Mouse (Mus musculus) lung, adult 2 months (tissue): ENCODE measurements around the gene Lrrc37a. TPM values are rescaled to one million over a fixed set of nuclear protein-coding genes. Genes with fewer than 3 reads are reported as not detected.
"Not testable (repeated sequence)": the region's sequence is repeated elsewhere in the genome, so short reads cannot be mapped to it uniquely, and the experiment has no call there.

Experiments used
- DNase-seq: peaks from one replicate; pipeline ENCODE4 v3.0.0; 2022
- H3K4me1 ChIP-seq: fragments of 200-500 bp; 2 replicates; pipeline ENCODE4 v1.6.1; 2011; ENCODE audit warnings: low read length; ENCODE audit not compliant: control insufficient read depth, insufficient read depth
- H3K4me3 ChIP-seq: fragments of 200-500 bp; replicated peaks from 2 replicates; pipeline ENCODE3; 2011; ENCODE audit warnings: low read depth, mild to moderate bottlenecking, control low read depth, low read length; ENCODE audit errors: extremely low read depth
- CTCF ChIP-seq: fragments of 200-500 bp; IDR thresholded peaks from 2 replicates; pipeline ENCODE4 v1.5.1; 2011; ENCODE audit warnings: mild to moderate bottlenecking, low read length, control low read depth; ENCODE audit not compliant: insufficient read depth
- POLR2A ChIP-seq: fragments of 200-500 bp; IDR thresholded peaks from 2 replicates; pipeline ENCODE4 v1.6.1; 2011; ENCODE audit warnings: low read depth, mild to moderate bottlenecking, control low read depth, low read length, borderline replicate concordance; ENCODE audit errors: extremely low read depth
- WGBS: fragments of 180-500 bp; shearing (Covaris S2); methylation state at CpG from one replicate; pipeline ENCODE4 v1.1.7; 2018; 5-methylcytosine and 5-hydroxymethylcytosine counted together
- polyA plus RNA-seq: library from polyadenylated mRNA; depleted of rRNA; stranded (reverse); fragments of >200 nt; gene quantifications from 2 replicates; pipeline ENCODE4 v1.2.3, GENCODE M21; 2012

The Lrrc37a gene
- polyA plus RNA-seq, 1 experiment: not detected

GRCm38 (mm10) chr11:103413516-103413915 lies 90.9 kb downstream of the Lrrc37a start:
- 79% methylated on average over 1 of the region's 1 CpGs for WGBS
- H3K4me1 ChIP-seq: peaks cover 5% of the 10 kb centered on the region
- TF ChIP-seq POLR2A (no peak), CTCF (no peak)
- DNase-seq: no peak
- H3K4me3 ChIP-seq: no peak overlapping the region

GRCm38 (mm10) chr11:103412950-103413423 lies 91.4 kb downstream of the Lrrc37a start:
- TF ChIP-seq POLR2A (no peak), CTCF (no peak)
- no peak for DNase-seq
- Histone ChIP-seq H3K4me3 (peak overlapping the region; percentile 75), H3K4me1 (peaks cover 5% of the 10 kb centered on the region)
- 3% methylated on average over 14 of the region's 14 CpGs for WGBS

- peak; percentile 93 for DNase-seq
- TF ChIP-seq POLR2A (peak; percentile 77; the same call in 1 of the 2 replicates), CTCF (no peak)
- under 1% methylated on average over 67 of the region's 67 CpGs for WGBS
- Histone ChIP-seq H3K4me1 (peaks cover 5% of the 10 kb centered on the region), H3K4me3 (peak within 1 kb of the TSS; percentile 90)
Measured at GRCm38 (mm10) chr11:103411981-103412949, 92.1 kb downstream of the Lrrc37a start, which contains the start of gene Plekhm1. Gene Plekhm1 (minus strand): TSS chr11:103412687.

DNA sequence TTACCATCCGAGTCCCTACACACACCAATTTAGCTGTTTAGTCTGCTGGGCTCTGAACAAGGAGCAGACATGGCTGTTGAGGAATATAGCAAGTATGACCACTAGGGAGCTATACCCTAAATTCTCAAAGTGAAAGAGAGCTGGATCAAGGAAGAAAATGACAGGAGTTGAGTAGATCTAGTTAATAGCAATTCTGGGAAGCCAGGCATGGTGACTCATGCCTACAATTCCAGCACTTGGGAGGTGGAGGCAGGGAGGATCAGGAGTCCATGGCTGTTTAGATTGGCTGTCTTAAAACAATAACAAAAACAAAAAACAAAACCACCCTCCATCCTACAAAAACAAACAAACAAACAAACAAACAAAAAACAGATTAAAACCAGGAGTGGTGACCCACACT lies 93.1 kb downstream of the Lrrc37a start:
- peaks cover 7% of the 10 kb centered on the region for H3K4me1 ChIP-seq
- no peak for TF ChIP-seq CTCF
- H3K4me3 ChIP-seq: no peak overlapping the region
- DNase-seq: no peak
- 88% methylated on average over 1 of the region's 1 CpGs for WGBS

DNA sequence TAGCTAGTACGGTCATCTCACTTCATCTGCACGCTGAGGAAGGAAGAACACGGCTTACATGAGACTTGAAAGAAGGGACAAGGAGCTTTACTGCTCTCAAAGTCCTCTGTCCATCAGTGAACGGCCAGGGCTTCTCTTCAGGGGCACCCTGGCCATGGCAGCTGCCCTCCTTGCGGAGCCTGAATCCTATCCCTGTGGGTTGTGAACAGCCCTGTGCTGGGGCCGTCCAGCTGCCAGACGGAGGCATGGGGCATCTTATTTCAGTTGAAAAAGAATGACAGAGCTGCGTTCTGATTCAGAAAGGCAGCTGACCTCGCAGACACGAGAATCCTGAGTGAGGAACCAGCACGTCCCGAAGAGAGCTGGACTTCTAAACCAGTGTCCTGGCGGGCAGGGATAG lies 95.5 kb downstream of the Lrrc37a start:
- Histone ChIP-seq H3K4me3 (no peak overlapping the region), H3K4me1 (peaks cover 8% of the 10 kb centered on the region)
- DNase-seq: no peak
- TF ChIP-seq POLR2A (no peak), CTCF (no peak)
- WGBS: 91% methylated on average over 13 of the region's 13 CpGs

- not testable (repeated sequence) for H3K4me3 ChIP-seq, DNase-seq, H3K4me1 ChIP-seq
- WGBS: 43% methylated on average over 5 of the region's 5 CpGs
Measured at GRCm38 (mm10) chr11:103407136-103407535, 97.3 kb downstream of the Lrrc37a start.

- H3K4me1 ChIP-seq: peaks cover 8% of the 10 kb centered on the region
- no peak overlapping the region for H3K4me3 ChIP-seq
- TF ChIP-seq CTCF: no peak
- TF ChIP-seq POLR2A: no peak
- DNase-seq: peak; percentile 49
- 44% methylated on average over 7 of the region's 7 CpGs for WGBS
Measured at GRCm38 (mm10) chr11:103406551-103406950, 97.8 kb downstream of the Lrrc37a start.

DNA sequence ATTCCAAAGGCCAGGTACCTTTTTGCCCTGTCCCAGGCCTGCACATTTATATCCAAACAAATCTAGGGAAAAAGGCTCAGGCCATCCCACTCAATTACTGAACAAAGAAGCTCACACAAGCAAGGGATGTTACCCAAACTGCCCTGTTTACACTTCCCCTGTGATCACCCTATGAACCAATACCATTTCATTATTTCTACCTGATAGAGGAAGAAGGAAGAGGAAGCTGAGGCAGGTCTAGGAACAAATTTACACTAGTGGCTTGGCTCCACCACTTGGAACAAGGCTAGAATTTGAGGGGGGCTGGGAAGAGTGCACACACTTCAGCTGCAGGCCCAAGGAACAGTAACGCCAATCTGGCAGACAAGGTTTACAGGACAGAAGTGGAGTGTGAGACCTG lies 98.6 kb downstream of the Lrrc37a start:
- TF ChIP-seq POLR2A (no peak), CTCF (no peak)
- no peak overlapping the region for H3K4me3 ChIP-seq
- 59% methylated on average over 1 of the region's 1 CpGs for WGBS

GRCm38 (mm10) chr11:103404618-103405017 lies 99.8 kb downstream of the Lrrc37a start:
- no peak for DNase-seq
- Histone ChIP-seq H3K4me1 (peaks cover 4% of the 10 kb centered on the region), H3K4me3 (no peak overlapping the region)
- TF ChIP-seq POLR2A: no peak
- TF ChIP-seq CTCF: no peak

More for the DNA sequence above, 98.6 kb downstream of the Lrrc37a start:
- no peak for DNase-seq
- peaks cover 4% of the 10 kb centered on the region for H3K4me1 ChIP-seq

- TF ChIP-seq POLR2A (no peak), CTCF (no peak)
- DNase-seq: no peak
- Histone ChIP-seq H3K4me1 (peaks cover 4% of the 10 kb centered on the region), H3K4me3 (no peak overlapping the region)
- 54% methylated on average over 4 of the region's 4 CpGs for WGBS
Measured at GRCm38 (mm10) chr11:103403776-103404175, 100.6 kb downstream of the Lrrc37a start.
